Mouse (Mus musculus) thymus, postnatal 0 days (tissue): ENCODE results near the gene Aff3. TPM values are rescaled to one million over a fixed set of nuclear protein-coding genes. Genes with fewer than 3 reads are reported as not detected.

Experiments used
- polyA plus RNA-seq: library from polyadenylated mRNA; unstranded; fragments of >200 nt; fragmentation: Nextera tagmentation; extraction: Ambion mirVana; gene quantifications from 2 replicates; pipeline ENCODE4 v1.2.1, GENCODE M21; 2015

The Aff3 gene
- polyA plus RNA-seq, 1 experiment from 2014 or later, result 16.1 TPM

Other genes with a start within 250 kb of the Aff3 start
- gene Lonrf2, start 171.8 kb upstream of the Aff3 start, polyA plus RNA-seq, result 0.09 and 0.10 TPM in 2 replicates
- gene Chst10, start 233.2 kb upstream of the Aff3 start, polyA plus RNA-seq, result 24.0 and 25.5 TPM in 2 replicates